Comparison of ENCODE assay signal across 16 mouse cellular contexts in the genomic region with DNA sequence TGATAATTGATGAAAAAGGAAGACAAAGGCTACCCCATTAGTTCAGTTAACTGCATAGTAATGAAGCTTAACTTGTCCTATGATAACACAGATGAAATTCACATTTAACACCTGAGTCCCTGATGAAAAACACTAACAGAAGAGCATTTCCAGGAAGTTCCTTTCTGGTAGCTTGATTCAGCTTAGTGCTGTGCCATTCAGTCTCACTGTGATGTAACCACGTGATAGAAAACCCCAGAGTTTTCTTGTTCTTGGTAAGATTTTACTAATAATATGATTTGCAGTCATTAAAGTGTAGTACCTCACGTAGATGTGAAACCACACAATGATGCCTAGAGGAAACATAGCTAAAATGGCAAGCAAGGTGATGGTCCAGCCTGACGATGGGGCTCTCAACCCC.
"Had no signal": no experiment of that assay in that cellular context is flagged by ENCODE, and none has a peak within 500 bp of the region (broad histone marks: within the 10 kb centered on the region; RNA-seq: fewer than 3 reads in every experiment).

No protein-coding gene starts in this region.

- ATAC-seq: hindbrain, embryonic 16.5 days; intestine, embryonic 15.5 days; intestine, postnatal 0 days; liver, embryonic 12.5 days had no signal

- DNase-seq: gastrocnemius, postnatal 14 days; gastrocnemius, postnatal 36 days; heart, adult 11 months; heart, adult 2 months; heart, postnatal 14 days; heart, postnatal 36 days; kidney, adult 18-20 months; kidney, adult 8-10 months; kidney, postnatal 10 days; kidney, postnatal 25 days; layer of hippocampus, adult 9-11 months; layer of hippocampus, postnatal 36 days had no signal
